Mouse (Mus musculus): ENCODE data around the gene Pbrm1. TPM values are rescaled to one million over a fixed set of nuclear protein-coding genes. Genes with fewer than 3 reads are reported as not detected.

Gene Pbrm1
- polyA plus RNA-seq, 1 experiment from 2014 or later, result 119 TPM

DNA sequence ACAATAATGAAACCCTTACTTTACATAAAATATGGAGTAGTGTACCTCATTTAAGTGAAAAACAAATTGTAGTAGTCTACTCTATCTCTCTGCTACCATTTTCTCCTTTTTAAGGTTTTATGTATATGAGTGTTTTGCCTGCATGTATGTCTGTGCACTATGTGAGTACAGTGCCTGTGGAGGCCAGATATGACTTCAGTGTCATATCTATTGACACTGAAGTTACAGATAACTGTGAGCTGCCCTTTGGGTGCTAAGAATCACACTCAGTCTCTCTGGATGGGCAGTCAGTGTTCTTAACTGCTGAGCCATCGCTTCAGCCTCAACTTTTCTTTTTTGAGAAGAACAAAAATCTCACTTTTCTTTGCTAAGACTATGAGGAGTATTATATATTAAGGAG is 26.9 kb downstream of the Pbrm1 start:
- Histone ChIP-seq H3K4me3 (ENCODE audit: low read depth, low read length) (no peak overlapping the region), H3K4me2 (replicated peaks; ENCODE audit: low read depth, low read length) (no peak overlapping the region), H3K27me3 (ENCODE audit: control insufficient read depth, insufficient read depth, low read length) (no peaks in the 10 kb centered on the region), H3K9me3 (ENCODE audit: control insufficient read depth, low read depth, low read length) (no peaks in the 10 kb centered on the region), H3K27ac (ENCODE audit: low read length) (no peak overlapping the region), H3K36me3 (ENCODE audit: control insufficient read depth, insufficient read depth, low read length) (peaks cover 71% of the 10 kb centered on the region), H3K9ac (replicated peaks; ENCODE audit: low read depth, low read length) (no peak overlapping the region), H3K4me1 (ENCODE audit: control insufficient read depth, insufficient read depth, low read length) (no peaks in the 10 kb centered on the region)
- WGBS, result 87% methylated on average over 1 of the region's 1 CpGs
- ATAC-seq (ENCODE audit: insufficient number of reproducible peaks, insufficient read depth, low FRiP score, low read depth), result no peak

DNA sequence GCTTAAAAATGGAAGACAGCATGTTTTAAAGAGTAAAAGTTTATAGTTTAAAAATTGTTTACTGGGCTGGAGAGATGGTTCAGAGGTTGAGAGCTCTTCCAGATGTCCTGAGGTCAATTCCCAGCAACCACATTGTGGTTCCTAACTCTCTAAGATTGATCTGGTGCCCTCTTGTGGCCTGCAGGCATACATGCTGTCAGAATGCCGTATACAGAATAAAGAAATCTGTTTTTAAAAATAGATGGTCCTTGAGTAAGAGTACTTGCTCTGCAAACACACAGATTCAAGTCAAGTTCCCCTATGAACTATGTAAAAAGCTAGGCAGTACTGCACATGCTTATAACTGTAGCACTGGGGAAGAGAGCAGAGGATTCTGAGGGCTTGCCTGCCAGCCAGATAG is 43.3 kb downstream of the Pbrm1 start:
- no peaks in the 10 kb centered on the region for H3K27me3 ChIP-seq (ENCODE audit: control insufficient read depth, insufficient read depth, low read length)
- no peaks in the 10 kb centered on the region for H3K4me1 ChIP-seq (ENCODE audit: control insufficient read depth, insufficient read depth, low read length)
- 69% methylated on average over 1 of the region's 1 CpGs for WGBS
- no peak overlapping the region for H3K4me2 ChIP-seq (replicated peaks; ENCODE audit: low read depth, low read length)
- no peak for ATAC-seq (ENCODE audit: insufficient number of reproducible peaks, insufficient read depth, low FRiP score, low read depth)
- no peak overlapping the region for H3K9ac ChIP-seq (replicated peaks; ENCODE audit: low read depth, low read length)
- no peak overlapping the region for H3K4me3 ChIP-seq (ENCODE audit: low read depth, low read length)
- no peaks in the 10 kb centered on the region for H3K9me3 ChIP-seq (ENCODE audit: control insufficient read depth, low read depth, low read length)
- no peak overlapping the region for H3K27ac ChIP-seq (ENCODE audit: low read length)
- peaks cover 56% of the 10 kb centered on the region for H3K36me3 ChIP-seq (ENCODE audit: control insufficient read depth, insufficient read depth, low read length)

DNA sequence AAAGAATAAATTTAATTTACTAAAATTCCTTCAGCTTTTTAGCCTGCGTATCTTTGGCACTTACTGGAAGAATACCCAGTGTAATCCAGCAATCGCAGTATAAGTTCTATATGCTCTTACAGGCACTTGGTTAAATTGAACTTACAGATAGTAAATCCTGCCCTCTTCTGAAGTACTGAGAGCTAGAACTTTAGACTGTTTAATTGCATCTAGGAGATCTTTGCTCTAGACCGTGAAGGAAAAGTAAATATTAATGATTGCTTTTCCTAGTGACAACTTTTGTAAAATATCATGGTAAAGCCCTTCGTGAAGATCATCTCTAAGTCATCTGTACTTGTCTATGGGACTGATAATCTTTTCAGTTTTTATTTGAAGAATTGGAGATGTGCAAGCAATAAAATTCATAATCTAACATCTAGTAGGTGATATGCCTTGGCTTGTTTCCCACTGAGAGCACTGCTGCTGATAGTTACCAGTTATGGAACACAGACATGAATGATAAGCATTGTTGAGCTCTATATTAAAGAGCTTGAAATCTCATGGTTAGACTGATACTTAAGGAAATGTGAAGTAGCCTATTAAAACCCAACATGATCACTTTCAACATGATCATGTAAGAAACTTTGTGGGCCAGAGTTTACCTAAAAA is 50.3 kb downstream of the Pbrm1 start:
- Histone ChIP-seq H3K4me1 (ENCODE audit: control insufficient read depth, insufficient read depth, low read length) (no peaks in the 10 kb centered on the region), H3K4me3 (ENCODE audit: low read depth, low read length) (no peak overlapping the region), H3K36me3 (ENCODE audit: control insufficient read depth, insufficient read depth, low read length) (peaks cover 46% of the 10 kb centered on the region), H3K27me3 (ENCODE audit: control insufficient read depth, insufficient read depth, low read length) (no peaks in the 10 kb centered on the region), H3K9ac (replicated peaks; ENCODE audit: low read depth, low read length) (no peak overlapping the region), H3K9me3 (ENCODE audit: control insufficient read depth, low read depth, low read length) (no peaks in the 10 kb centered on the region), H3K4me2 (replicated peaks; ENCODE audit: low read depth, low read length) (no peak overlapping the region), H3K27ac (ENCODE audit: low read length) (no peak overlapping the region)
- WGBS, result 93% methylated on average over 4 of the region's 4 CpGs
- ATAC-seq (ENCODE audit: insufficient number of reproducible peaks, insufficient read depth, low FRiP score, low read depth), result no peak

DNA sequence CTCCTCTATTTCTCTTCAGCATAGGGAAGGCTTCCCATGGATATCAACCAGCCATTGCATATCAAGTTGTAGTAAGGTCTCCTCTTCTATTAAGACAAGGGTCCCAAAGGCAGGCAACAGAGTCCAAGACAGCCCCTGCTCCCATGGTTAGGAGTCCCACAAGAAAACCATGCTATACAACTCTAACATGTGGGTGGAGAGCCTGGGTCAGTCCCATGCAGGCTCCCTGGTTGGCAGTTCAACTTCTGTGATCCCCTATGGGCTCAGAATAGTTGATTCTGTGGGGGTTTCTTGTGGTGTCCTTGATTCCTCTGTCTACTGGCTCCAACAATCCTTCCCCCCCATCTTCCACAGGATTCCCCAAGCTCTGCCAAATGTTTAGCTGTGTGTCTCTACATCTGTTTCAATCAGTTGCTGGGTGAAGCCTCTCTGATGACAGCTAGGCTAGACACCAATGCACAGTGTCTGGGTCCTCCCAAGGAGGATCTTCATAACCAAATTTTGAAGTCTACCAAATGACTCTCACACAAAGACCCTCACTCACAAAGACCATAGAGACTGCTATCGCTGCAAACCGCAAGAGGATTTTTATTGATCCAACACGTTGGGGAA is 59.8 kb downstream of the Pbrm1 start:
- ATAC-seq (ENCODE audit: insufficient number of reproducible peaks, insufficient read depth, low FRiP score, low read depth), result no peak
- H3K4me2 ChIP-seq (replicated peaks; ENCODE audit: low read depth, low read length), result no peak overlapping the region
- no peak overlapping the region for H3K9ac ChIP-seq (replicated peaks; ENCODE audit: low read depth, low read length)
- no peaks in the 10 kb centered on the region for H3K9me3 ChIP-seq (ENCODE audit: control insufficient read depth, low read depth, low read length)
- peaks cover 61% of the 10 kb centered on the region for H3K36me3 ChIP-seq (ENCODE audit: control insufficient read depth, insufficient read depth, low read length)
- H3K4me3 ChIP-seq (ENCODE audit: low read depth, low read length), result no peak overlapping the region
- H3K27me3 ChIP-seq (ENCODE audit: control insufficient read depth, insufficient read depth, low read length), result no peaks in the 10 kb centered on the region
- WGBS, result 100% methylated on average over 3 of the region's 3 CpGs
- no peaks in the 10 kb centered on the region for H3K4me1 ChIP-seq (ENCODE audit: control insufficient read depth, insufficient read depth, low read length)
- no peak overlapping the region for H3K27ac ChIP-seq (ENCODE audit: low read length)

DNA sequence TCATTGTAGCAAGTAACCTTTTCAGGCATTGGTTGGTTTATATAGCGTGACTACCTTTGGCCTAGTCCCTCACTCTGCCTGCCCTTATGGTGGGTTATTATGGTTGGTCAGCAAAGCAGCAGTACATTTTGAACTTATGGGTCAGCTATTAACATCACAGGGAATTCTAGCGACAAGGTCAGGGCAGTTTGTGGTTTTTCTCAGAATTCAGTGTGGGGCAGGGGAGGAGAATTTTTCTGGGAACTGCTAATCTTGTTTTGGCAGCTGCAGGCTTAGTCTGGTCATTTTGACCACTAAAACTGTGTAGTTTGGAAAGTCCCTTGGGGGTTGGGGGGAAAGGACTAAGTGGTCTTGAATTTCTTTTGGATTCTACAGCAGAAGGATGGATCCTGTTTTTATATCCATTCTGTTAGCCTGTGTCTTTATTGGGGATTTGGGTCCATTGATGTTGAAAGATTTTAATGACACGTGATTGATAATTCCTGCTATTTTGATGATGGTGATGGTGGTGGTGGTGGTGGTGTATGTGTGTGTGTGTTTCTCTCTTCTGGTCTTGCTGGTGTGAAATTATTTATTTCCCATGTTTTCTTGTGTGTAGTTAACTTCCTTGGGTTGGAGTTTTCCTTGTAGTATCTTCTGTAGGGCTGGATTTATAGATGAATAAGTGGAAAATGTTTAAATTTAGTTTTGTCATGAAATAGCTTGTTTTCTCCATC is 60.5 kb downstream of the Pbrm1 start:
- Histone ChIP-seq H3K4me2 (replicated peaks; ENCODE audit: low read depth, low read length) (no peak overlapping the region), H3K27me3 (ENCODE audit: control insufficient read depth, insufficient read depth, low read length) (no peaks in the 10 kb centered on the region), H3K27ac (ENCODE audit: low read length) (no peak overlapping the region), H3K4me1 (ENCODE audit: control insufficient read depth, insufficient read depth, low read length) (no peaks in the 10 kb centered on the region), H3K9me3 (ENCODE audit: control insufficient read depth, low read depth, low read length) (no peaks in the 10 kb centered on the region), H3K4me3 (ENCODE audit: low read depth, low read length) (no peak overlapping the region), H3K9ac (replicated peaks; ENCODE audit: low read depth, low read length) (no peak overlapping the region), H3K36me3 (ENCODE audit: control insufficient read depth, insufficient read depth, low read length) (peaks cover 54% of the 10 kb centered on the region)
- no peak for ATAC-seq (ENCODE audit: insufficient number of reproducible peaks, insufficient read depth, low FRiP score, low read depth)
- WGBS, result 98% methylated on average over 3 of the region's 3 CpGs

DNA sequence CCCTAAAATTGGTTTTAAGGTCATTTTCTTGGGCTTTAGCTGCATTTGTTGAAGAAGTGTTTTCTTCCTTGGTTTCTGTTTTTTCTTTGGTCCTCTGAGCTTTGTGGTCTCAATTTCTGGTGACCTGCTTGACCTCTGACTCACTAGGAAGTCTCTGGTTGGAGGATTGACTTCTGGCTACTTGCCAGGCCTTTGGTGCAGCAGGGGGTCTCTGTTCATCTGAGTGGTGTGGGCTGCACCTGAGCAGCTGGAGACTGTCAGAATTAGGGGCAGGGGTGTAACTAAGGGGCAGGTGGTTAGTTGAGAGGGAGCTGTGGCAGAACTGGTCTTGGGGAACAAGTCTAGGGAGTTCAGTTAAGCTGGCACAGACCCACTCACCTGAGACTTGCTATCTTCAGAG is 62.2 kb downstream of the Pbrm1 start:
- Histone ChIP-seq H3K9me3 (ENCODE audit: control insufficient read depth, low read depth, low read length) (no peaks in the 10 kb centered on the region), H3K4me2 (replicated peaks; ENCODE audit: low read depth, low read length) (no peak overlapping the region), H3K9ac (replicated peaks; ENCODE audit: low read depth, low read length) (no peak overlapping the region), H3K27ac (ENCODE audit: low read length) (no peak overlapping the region), H3K36me3 (ENCODE audit: control insufficient read depth, insufficient read depth, low read length) (peaks cover 50% of the 10 kb centered on the region), H3K27me3 (ENCODE audit: control insufficient read depth, insufficient read depth, low read length) (no peaks in the 10 kb centered on the region), H3K4me1 (ENCODE audit: control insufficient read depth, insufficient read depth, low read length) (no peaks in the 10 kb centered on the region), H3K4me3 (ENCODE audit: low read depth, low read length) (no peak overlapping the region)
- no peak for ATAC-seq (ENCODE audit: insufficient number of reproducible peaks, insufficient read depth, low FRiP score, low read depth)

DNA sequence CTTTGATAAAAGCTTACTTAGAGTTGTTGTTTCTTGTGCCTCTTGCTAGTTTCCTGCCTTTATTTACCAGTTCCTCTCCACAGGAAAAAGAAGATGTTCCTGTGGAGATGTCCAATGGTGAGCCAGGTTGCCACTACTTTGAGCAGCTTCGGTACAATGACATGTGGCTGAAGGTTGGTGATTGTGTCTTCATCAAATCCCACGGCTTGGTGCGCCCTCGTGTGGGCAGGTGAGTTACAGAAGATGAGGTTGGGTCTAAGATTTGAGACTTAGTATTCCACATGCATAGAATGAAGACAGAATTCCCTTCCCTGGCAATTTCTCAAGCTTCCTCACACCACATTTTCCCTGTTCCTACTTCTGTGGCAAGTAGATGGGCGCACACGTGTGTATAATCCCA is 68.5 kb downstream of the Pbrm1 start:
- no peak overlapping the region for H3K4me2 ChIP-seq (replicated peaks; ENCODE audit: low read depth, low read length)
- H3K9ac ChIP-seq (replicated peaks; ENCODE audit: low read depth, low read length), result no peak overlapping the region
- 83% methylated on average over 6 of the region's 6 CpGs for WGBS
- ATAC-seq (ENCODE audit: insufficient number of reproducible peaks, insufficient read depth, low FRiP score, low read depth), result no peak
- H3K27me3 ChIP-seq (ENCODE audit: control insufficient read depth, insufficient read depth, low read length), result no peaks in the 10 kb centered on the region
- H3K36me3 ChIP-seq (ENCODE audit: control insufficient read depth, insufficient read depth, low read length), result peaks cover 67% of the 10 kb centered on the region
- H3K9me3 ChIP-seq (ENCODE audit: control insufficient read depth, low read depth, low read length), result no peaks in the 10 kb centered on the region
- H3K4me3 ChIP-seq (ENCODE audit: low read depth, low read length), result no peak overlapping the region
- no peak overlapping the region for H3K27ac ChIP-seq (ENCODE audit: low read length)
- no peaks in the 10 kb centered on the region for H3K4me1 ChIP-seq (ENCODE audit: control insufficient read depth, insufficient read depth, low read length)

DNA sequence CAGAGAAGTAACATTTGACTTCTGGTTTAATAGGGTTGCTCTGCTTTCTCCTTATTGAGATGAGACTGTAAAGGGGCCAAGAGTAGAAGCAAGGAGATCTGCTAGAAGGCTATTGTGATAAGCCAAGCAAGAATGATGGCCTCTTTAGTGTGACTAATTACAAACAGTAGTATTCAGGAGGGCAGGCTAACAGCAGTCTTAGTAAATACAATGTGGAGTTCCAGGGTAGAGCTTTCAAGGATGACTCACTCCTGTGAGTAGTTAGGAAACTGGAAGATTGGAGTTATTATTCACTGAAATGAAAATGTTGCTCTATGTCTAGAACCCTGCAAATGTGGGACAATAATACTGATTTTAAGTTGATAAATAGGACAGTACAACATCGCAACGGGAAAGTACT is 69.6 kb downstream of the Pbrm1 start:
- no peaks in the 10 kb centered on the region for H3K4me1 ChIP-seq (ENCODE audit: control insufficient read depth, insufficient read depth, low read length)
- no peak overlapping the region for H3K4me3 ChIP-seq (ENCODE audit: low read depth, low read length)
- H3K9ac ChIP-seq (replicated peaks; ENCODE audit: low read depth, low read length), result no peak overlapping the region
- no peak for ATAC-seq (ENCODE audit: insufficient number of reproducible peaks, insufficient read depth, low FRiP score, low read depth)
- 93% methylated on average over 2 of the region's 2 CpGs for WGBS
- H3K27me3 ChIP-seq (ENCODE audit: control insufficient read depth, insufficient read depth, low read length), result no peaks in the 10 kb centered on the region
- H3K4me2 ChIP-seq (replicated peaks; ENCODE audit: low read depth, low read length), result no peak overlapping the region
- H3K9me3 ChIP-seq (ENCODE audit: control insufficient read depth, low read depth, low read length), result no peaks in the 10 kb centered on the region
- peaks cover 63% of the 10 kb centered on the region for H3K36me3 ChIP-seq (ENCODE audit: control insufficient read depth, insufficient read depth, low read length)
- no peak overlapping the region for H3K27ac ChIP-seq (ENCODE audit: low read length)

Data from stomach, embryonic 14.5 days (tissue).